Mouse (Mus musculus) heart, adult 2 months (tissue): ENCODE results near the gene Sh3glb1.

ENCODE experiments used
- CTCF ChIP-seq: fragments of 200-600 bp; IDR thresholded peaks from 2 replicates; pipeline ENCODE4 v1.8.1; 2022; ENCODE audit warnings: antibody characterized with exemption, mild to moderate bottlenecking, moderate library complexity
- POLR2A ChIP-seq: fragments of 200-500 bp; IDR thresholded peaks from 2 replicates; pipeline ENCODE4 v1.6.1; 2011; ENCODE audit warnings: mild to moderate bottlenecking, low read depth, low read length, control low read depth; ENCODE audit not compliant: insufficient read depth

DNA sequence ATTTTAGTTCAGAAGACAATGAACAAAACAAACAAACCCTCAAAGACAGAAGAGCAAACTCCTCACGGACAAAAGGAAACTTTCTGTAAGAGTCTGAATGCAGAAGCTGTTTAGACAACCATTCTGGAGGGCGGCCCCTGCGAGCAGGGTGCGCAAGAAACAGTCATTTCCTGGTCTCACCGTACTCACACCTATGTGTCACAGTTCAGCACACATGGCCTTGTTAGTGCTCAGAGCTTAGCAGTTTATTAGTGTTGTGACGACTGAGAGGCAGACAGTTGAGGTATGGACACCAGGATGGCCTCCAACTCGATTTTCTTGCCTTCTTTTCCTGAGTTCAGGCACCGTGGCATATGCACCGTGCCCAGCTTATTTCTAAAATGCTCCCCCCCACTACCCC is 4.2 kb downstream of the Sh3glb1 start:
- TF ChIP-seq POLR2A (no peak), CTCF (no peak)
